Mouse (Mus musculus) ovary, postnatal 36 days (tissue): ENCODE measurements around the gene Atp2b2.
"Not testable (repeated sequence)": the region's sequence is repeated elsewhere in the genome, so short reads cannot be mapped to it uniquely, and the experiment has no call there.

Source experiments
- DNase-seq: peaks from one replicate; pipeline ENCODE4 v3.0.0; 2022; ENCODE audit warnings: low spot score, mixed read lengths

Atp2b2 gene

DNA sequence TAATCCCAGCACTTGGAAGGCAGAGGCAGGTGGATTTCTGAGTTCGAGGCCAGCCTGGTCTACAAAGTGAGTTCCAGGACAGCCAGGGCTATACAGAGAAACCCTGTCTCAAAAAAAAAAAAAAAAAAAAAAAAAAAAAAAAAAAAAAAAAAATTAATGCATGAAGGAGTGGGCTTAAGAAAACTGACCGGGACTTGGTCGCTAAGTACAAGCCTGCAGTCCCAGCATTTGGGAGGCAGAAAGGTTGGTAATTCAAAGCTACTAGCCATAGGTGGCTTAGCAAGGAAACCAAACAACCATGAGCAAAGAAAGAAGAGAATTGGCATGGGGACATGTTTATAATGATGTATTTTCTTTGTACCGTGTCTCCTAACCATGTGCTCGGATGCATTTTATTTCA lies 329.0 kb downstream of the Atp2b2 start:
- not testable (repeated sequence) for DNase-seq

GRCm38 (mm10) chr6:113712718-113713117 lies 329.7 kb downstream of the Atp2b2 start:
- no peak for DNase-seq

DNA sequence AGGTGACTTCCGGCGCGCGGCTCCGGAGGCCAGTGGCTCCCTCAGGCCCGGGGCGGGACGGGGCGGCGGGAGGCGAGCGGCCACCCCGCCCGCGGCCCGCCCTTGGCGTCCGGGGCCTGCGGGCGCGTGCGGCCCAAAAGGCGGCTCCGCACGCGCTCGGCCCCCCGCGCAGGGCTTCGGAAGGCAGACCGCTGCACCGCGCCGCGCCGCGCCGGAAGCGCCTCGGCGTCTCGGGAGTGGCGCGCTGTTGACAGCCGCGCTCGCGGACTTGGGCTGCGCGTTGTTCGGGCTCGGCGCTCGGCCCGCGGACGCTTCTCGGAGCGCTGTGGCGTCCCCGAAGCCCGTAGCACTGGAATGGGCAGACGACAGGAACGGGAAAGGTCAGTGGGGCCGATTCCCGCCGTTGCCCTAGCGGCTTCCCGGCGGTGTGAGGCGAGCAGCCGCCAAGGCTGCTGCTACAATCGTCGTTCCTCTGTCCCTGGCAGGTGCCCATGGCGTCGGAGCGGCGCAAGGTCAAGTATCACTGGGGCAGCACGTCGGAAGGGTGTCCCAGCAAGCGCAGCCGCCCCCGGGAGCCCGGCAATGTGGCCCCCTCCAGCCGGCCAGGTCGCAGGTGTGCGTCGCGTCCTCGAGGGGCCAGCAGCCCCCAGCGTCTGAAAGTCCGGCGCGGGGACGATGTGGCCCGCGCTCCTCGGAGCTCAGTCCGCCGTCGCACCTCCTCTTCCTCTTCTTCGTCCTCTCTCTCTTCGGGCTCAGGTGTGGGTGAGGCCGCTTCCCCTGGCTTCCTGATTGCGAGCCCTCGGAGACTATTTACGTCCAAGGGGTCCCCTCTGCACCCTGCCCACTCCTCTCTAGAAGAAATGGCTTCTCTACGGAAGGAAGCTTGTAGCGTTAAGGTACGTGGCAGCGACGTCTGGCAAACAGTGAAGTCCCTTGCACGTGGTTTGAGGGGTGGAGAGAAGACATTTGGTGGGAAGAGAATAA lies 344.9 kb downstream of the Atp2b2 start:
- peak; percentile 44 for DNase-seq

GRCm38 (mm10) chr6:113696582-113697221 lies 345.7 kb downstream of the Atp2b2 start, which contains the start of gene Tatdn2:
Tatdn2 (plus strand) TSS chr6:113697050.
- DNase-seq = peak; percentile 95

DNA sequence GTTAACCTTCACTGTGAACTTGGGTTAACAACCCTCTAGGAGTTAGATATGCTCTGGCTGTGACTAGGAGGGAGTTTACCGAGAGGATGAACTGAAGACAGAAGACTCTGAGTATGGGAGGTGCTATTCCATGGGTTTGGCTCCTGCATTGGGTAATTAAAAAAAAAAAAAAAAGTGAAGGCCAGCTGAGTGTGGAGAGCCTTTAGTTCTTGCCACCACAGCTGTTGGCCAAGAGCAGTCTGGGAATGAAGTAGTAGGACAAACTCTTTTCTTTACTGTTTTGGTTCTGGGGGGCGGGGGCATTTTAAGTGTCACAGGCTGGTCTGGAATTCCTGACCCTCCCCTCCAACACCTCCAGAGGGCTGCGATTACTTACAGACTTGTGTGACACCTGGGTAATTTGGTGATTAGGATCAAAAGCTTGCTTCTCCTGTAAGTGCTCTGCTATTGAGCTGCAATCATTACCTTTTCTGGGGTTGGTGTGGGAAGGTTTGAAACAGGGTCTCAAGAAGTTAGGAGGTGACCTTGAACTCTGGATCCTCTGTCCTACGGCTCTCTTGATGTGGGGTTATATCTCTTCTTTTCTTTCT lies 346.6 kb downstream of the Atp2b2 start:
- no peak for DNase-seq

DNA sequence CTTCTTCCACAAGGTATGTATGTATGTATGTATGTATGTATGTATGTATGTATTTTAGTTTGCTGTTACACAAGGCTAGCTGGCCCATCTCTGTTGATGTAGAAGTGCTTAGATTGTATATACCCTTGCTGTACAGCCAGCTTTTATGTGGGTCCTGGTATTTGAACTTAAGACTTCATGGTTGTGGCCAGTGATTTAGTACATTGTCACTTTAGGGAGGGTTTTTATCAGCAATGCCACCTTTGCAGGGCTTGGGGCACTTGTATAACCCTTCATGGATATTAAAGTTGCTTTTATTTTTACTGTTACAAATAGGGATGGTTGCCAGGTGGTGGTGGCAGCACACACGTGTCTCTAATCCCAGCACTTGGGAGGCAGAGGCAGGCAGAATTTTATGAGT lies 347.2 kb downstream of the Atp2b2 start:
- no peak for DNase-seq
